Mouse (Mus musculus) lung, adult 2 months (tissue): Measurements from ENCODE around the gene Cdca8. TPM values are rescaled to one million over a fixed set of nuclear protein-coding genes. Genes with fewer than 3 reads are reported as not detected.

ENCODE experiments used
- DNase-seq: peaks from one replicate; pipeline ENCODE4 v3.0.0; 2022
- H3K4me1 ChIP-seq: fragments of 200-500 bp; 2 replicates; pipeline ENCODE4 v1.6.1; 2011; ENCODE audit warnings: low read length; ENCODE audit not compliant: control insufficient read depth, insufficient read depth
- H3K4me3 ChIP-seq: fragments of 200-500 bp; replicated peaks from 2 replicates; pipeline ENCODE3; 2011; ENCODE audit warnings: low read depth, mild to moderate bottlenecking, control low read depth, low read length; ENCODE audit errors: extremely low read depth
- CTCF ChIP-seq: fragments of 200-500 bp; IDR thresholded peaks from 2 replicates; pipeline ENCODE4 v1.5.1; 2011; ENCODE audit warnings: mild to moderate bottlenecking, low read length, control low read depth; ENCODE audit not compliant: insufficient read depth
- POLR2A ChIP-seq: fragments of 200-500 bp; IDR thresholded peaks from 2 replicates; pipeline ENCODE4 v1.6.1; 2011; ENCODE audit warnings: low read depth, mild to moderate bottlenecking, control low read depth, low read length, borderline replicate concordance; ENCODE audit errors: extremely low read depth
- WGBS: fragments of 180-500 bp; shearing (Covaris S2); methylation state at CpG from one replicate; pipeline ENCODE4 v1.1.7; 2018; 5-methylcytosine and 5-hydroxymethylcytosine counted together
- polyA plus RNA-seq: library from polyadenylated mRNA; depleted of rRNA; stranded (reverse); fragments of >200 nt; gene quantifications from 2 replicates; pipeline ENCODE4 v1.2.3, GENCODE M21; 2012; rRNA removed

Gene Cdca8
- polyA plus RNA-seq, 1 experiment: 3.8 TPM

DNA sequence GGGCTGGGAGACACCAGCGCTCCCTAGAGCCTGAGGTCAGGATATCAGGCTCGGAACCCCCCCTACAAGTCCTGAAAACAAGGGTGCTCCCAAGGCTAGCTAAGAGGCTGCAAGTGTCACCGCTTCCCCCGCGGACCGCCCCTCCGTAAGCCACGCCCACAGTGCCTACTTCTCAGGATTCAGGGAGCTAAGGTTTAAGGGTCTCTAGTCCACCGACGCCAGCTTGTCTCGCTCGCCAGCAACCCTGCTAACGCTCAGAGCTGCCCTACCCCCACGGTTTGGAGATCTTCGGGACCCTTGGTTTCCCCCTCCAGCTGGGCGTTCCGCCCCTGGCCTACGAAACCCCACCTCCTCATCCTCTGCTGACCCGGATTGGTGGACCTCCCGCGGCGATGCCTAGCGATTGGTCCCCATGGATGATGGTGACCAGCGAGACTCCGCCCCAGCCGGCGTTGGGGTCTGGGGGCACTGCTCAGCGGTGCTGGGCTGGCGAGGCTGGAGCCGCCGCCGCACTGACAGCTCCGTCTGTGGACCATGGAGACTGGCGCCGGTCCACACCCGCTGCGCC is 57.7 kb downstream of the Cdca8 start:
- no peak overlapping the region for H3K4me3 ChIP-seq
- TF ChIP-seq CTCF: no peak
- TF ChIP-seq POLR2A: no peak

DNA sequence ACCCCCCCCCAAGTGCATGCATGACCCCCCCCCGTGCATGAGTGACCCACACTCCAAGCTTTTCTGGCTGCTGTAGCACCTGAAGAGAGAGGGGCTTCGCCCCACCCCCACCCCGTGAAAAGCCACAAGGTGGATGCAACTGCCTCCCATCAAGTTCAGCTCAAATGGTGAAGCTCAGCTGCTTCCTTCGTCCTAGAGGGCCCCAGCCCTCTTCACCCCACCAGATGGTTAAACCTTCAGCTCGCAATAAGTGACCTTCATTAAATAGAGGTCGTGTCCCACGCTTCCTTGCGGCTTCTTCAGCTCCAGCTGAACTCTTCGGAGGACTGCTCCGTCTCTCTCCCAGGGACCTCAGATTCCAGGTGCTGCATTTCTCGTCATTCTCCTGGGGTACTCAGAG is 58.5 kb downstream of the Cdca8 start, which contains the start of gene Epha10:
TSS of gene Epha10 (plus strand) at position 301 of the 400 bp plus-strand sequence.
- Histone ChIP-seq H3K4me1 (no peaks in the 10 kb centered on the region), H3K4me3 (no peak within 1 kb of the TSS)
- no peak for DNase-seq
- TF ChIP-seq POLR2A (no peak), CTCF (no peak)
- WGBS: 7% methylated on average over 11 of the region's 11 CpGs

More for the DNA sequence above, 57.7 kb downstream of the Cdca8 start:
- no peaks in the 10 kb centered on the region for H3K4me1 ChIP-seq
- 4% methylated on average over 37 of the region's 37 CpGs for WGBS
- DNase-seq: no peak

DNA sequence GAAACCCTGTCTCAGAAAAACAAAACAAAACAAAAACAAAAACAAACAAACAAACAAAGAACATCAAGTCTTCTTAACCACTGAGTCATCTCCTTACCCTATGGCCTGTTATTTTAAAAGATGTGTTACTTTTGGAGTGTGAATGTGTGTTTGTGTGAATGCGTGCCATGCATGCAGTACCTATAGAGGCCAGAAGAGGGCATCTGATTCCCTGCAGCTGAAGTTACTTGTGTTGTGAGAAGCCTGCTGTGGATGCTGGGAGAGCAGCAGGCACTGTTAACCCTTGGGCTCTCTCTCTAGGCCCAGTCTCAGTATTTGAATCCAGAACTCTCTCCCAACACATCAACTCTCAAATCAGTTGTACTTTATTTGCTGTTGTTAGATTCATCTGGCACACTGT is 66.4 kb downstream of the Cdca8 start:
- no peaks in the 10 kb centered on the region for H3K4me1 ChIP-seq
- TF ChIP-seq POLR2A (no peak), CTCF (no peak)
- H3K4me3 ChIP-seq: no peak overlapping the region
- 77% methylated on average over 1 of the region's 1 CpGs for WGBS
- no peak for DNase-seq

Other genes with a start within 250 kb of the Cdca8 start
- gene Utp11, start 245.7 kb downstream of the Cdca8 start, polyA plus RNA-seq: 4.4 and 7.2 TPM in 2 replicates
- gene Fhl3, start 238.6 kb downstream of the Cdca8 start, polyA plus RNA-seq: 15.1 and 36.7 TPM in 2 replicates
- gene Sf3a3, start 224.5 kb downstream of the Cdca8 start, polyA plus RNA-seq: 8.1 and 11.5 TPM in 2 replicates
- gene Inpp5b, start 197.5 kb downstream of the Cdca8 start, polyA plus RNA-seq: 62.1 and 93.3 TPM in 2 replicates
- gene Mtf1, start 137.2 kb downstream of the Cdca8 start, polyA plus RNA-seq: 6.5 and 8.0 TPM in 2 replicates
- 28.6 and 38.0 TPM in 2 replicates for gene Yrdc, start 88.6 kb downstream of the Cdca8 start, polyA plus RNA-seq
- gene 1110065P20Rik, start 88.1 kb downstream of the Cdca8 start, polyA plus RNA-seq: 37.8 and 43.6 TPM in 2 replicates
- 0.29 and 0.32 TPM in 2 replicates for gene Maneal, start 77.1 kb downstream of the Cdca8 start, polyA plus RNA-seq
- gene Epha10, start 58.4 kb downstream of the Cdca8 start, polyA plus RNA-seq: not detected in 2 replicates
- gene 9930104L06Rik, start 2.3 kb downstream of the Cdca8 start, polyA plus RNA-seq: 12.3 and 13.7 TPM in 2 replicates
- 17.3 and 21.4 TPM in 2 replicates for gene Rspo1, start 47.1 kb upstream of the Cdca8 start, polyA plus RNA-seq
- 13.7 and 21.5 TPM in 2 replicates for gene Gnl2, start 77.3 kb upstream of the Cdca8 start, polyA plus RNA-seq
- 14.9 and 15.8 TPM in 2 replicates for gene Dnali1, start 126.4 kb upstream of the Cdca8 start, polyA plus RNA-seq
- 7.8 and 8.8 TPM in 2 replicates for gene Snip1, start 127.4 kb upstream of the Cdca8 start, polyA plus RNA-seq
- 9.5 and 14.2 TPM in 2 replicates for gene Meaf6, start 145.8 kb upstream of the Cdca8 start, polyA plus RNA-seq
- 11.9 and 13.9 TPM in 2 replicates for gene Zc3h12a, start 188.5 kb upstream of the Cdca8 start, polyA plus RNA-seq